Mouse (Mus musculus) intestine, embryonic 16.5 days (tissue): ENCODE results near the gene Nudcd3. TPM values are rescaled to one million over a fixed set of nuclear protein-coding genes. Genes with fewer than 3 reads are reported as not detected.

Source experiments
- ATAC-seq: fragments of 200-750 bp; cut with Nextera tagmentation; 2 replicates; pipeline ENCODE4 v1.8.0; 2017; ENCODE audit warnings: moderate TSS enrichment, moderate library complexity
- H3K27ac ChIP-seq: fragments of 300-500 bp; sonication (generic); 2 replicates; pipeline ENCODE4 v1.5.1; 2014; ENCODE audit warnings: mild to moderate bottlenecking, low read length
- H3K27me3 ChIP-seq: fragments of 300-500 bp; sonication (generic); replicated peaks from 2 replicates; pipeline ENCODE4 v1.6.1; 2014; ENCODE audit warnings: low read length, control low read depth, mixed read lengths; ENCODE audit not compliant: control insufficient read depth, insufficient read depth
- H3K36me3 ChIP-seq: fragments of 300-500 bp; sonication (generic); 2 replicates; pipeline ENCODE4 v1.6.1; 2014; ENCODE audit warnings: low read length, control low read depth; ENCODE audit not compliant: control insufficient read depth, insufficient read depth
- H3K4me1 ChIP-seq: fragments of 300-500 bp; sonication (generic); 2 replicates; pipeline ENCODE4 v1.6.1; 2014; ENCODE audit warnings: low read length, control low read depth, mixed read lengths; ENCODE audit not compliant: control insufficient read depth, insufficient read depth
- H3K4me2 ChIP-seq: fragments of 300-500 bp; sonication (generic); 2 replicates; pipeline ENCODE4 v1.6.1; 2014; ENCODE audit warnings: low read depth, low read length, control low read depth
- H3K4me3 ChIP-seq: fragments of 300-500 bp; sonication (generic); 2 replicates; pipeline ENCODE4 v1.5.1; 2014; ENCODE audit warnings: mild to moderate bottlenecking, low read length
- H3K9ac ChIP-seq: fragments of 300-500 bp; sonication (generic); 2 replicates; pipeline ENCODE4 v1.6.1; 2014; ENCODE audit warnings: low read depth, low read length
- H3K9me3 ChIP-seq: fragments of 300-500 bp; sonication (generic); 2 replicates; pipeline ENCODE4 v1.6.1; 2016; ENCODE audit warnings: low read length, control low read depth; ENCODE audit not compliant: control insufficient read depth
- WGBS: fragments of 180-500 bp; shearing (Covaris S2); extraction: QIAGEN DNeasy Blood & Tissue Kit; methylation state at CpG from one replicate; pipeline ENCODE4 v1.1.7; 2014; 5-methylcytosine and 5-hydroxymethylcytosine counted together
- polyA plus RNA-seq: library from polyadenylated mRNA; unstranded; fragments of >200 nt; fragmentation: Nextera tagmentation; extraction: Ambion mirVana; gene quantifications from 2 replicates; pipeline ENCODE4 v1.2.1, GENCODE M21; 2015

Gene Nudcd3
- polyA plus RNA-seq, 1 experiment from 2014 or later, result 33.3 TPM

DNA sequence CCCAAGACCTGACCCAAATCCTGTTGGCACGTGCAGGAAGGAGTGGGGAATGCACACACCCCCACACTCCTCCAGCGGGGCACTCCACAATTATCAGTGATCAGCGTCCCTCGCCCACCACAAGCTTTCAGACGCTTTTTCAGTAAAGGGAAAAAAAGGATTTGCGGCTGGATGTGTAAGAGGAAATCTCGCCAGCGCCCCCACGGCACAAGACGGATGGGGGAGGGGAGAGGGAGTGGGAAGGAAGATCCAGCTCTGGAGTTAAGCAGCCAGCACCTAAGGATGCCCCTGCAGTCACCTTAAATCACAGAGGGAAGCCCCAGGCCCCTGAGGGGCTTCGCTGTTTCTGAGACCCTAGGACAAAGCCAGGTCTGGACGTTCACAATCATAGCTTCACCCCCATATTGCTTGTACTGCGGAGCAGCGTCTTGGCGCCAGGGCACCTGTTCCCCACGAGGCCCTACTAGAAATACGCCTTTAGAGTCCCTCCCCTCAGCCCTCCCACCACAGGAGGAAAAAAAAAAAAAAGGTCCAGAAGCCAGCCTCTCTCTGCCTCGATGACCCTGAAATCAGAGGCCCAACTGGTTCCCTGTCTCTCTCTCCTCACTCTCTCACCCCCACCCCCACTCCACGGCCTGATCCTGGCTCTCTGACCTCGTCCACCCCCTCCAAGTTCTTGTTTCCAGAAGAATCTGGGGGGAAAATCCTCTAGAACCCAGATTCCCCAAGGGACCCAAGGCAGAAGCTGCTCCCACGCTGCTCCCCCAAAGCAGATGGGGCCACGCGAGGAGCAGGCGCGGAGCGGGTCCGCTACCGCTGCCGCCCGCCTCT lies 135.8 kb downstream of the Nudcd3 start:
- Histone ChIP-seq H3K4me1 (peaks cover 8% of the 10 kb centered on the region; the same call in 1 of the 2 replicates), H3K9me3 (no peaks in the 10 kb centered on the region), H3K36me3 (no peaks in the 10 kb centered on the region), H3K27me3 (peaks cover 70% of the 10 kb centered on the region), H3K4me3 (peak overlapping the region; percentile 54), H3K4me2 (peak overlapping the region; percentile 66), H3K27ac (no peak overlapping the region), H3K9ac (peak overlapping the region; percentile 55)
- ATAC-seq, result no peak
- WGBS, result 3% methylated on average over 30 of the region's 30 CpGs

DNA sequence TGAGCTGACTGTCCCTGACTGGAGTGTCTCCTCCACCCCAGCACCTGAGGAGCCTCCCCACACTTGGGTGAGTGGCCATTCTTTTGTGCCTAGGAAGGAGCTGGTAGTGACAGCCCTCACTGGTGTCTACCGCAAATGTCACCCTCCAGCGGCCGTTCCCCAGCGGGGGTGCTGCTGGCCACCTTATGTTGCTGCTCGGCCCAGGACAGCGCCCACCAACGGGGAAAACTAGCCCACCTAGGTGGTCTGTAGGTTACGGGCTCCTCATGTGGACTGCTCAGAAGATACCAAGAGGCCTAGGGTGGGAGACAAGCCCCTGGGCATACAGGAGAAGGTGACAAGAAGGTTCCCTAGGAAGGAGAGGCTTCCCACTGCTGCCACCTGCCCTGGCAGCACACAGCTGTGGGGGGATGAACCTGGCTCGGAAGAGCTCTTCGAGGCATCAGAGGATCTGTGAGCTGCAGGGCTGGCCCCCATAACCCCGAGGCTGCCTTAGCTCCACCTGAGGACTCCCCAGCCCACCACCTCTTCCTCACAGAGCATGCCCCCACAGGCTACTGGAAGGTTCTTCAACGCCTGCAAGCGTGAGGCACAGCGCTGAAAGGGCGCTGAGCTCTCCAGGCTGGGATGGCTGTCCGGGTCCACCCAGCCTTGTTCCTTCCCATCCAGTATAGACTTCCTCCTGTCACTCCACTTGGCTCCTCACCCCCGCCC lies 136.6 kb downstream of the Nudcd3 start:
- Histone ChIP-seq H3K27ac (no peak overlapping the region), H3K9ac (no peak overlapping the region), H3K4me2 (no peak overlapping the region), H3K4me3 (no peak overlapping the region), H3K36me3 (no peaks in the 10 kb centered on the region), H3K9me3 (no peaks in the 10 kb centered on the region), H3K4me1 (peaks cover 8% of the 10 kb centered on the region; the same call in 1 of the 2 replicates), H3K27me3 (peaks cover 63% of the 10 kb centered on the region)
- whole genome bisulfite sequencing, result 45% methylated on average over 17 of the region's 17 CpGs
- no peak for ATAC-seq

DNA sequence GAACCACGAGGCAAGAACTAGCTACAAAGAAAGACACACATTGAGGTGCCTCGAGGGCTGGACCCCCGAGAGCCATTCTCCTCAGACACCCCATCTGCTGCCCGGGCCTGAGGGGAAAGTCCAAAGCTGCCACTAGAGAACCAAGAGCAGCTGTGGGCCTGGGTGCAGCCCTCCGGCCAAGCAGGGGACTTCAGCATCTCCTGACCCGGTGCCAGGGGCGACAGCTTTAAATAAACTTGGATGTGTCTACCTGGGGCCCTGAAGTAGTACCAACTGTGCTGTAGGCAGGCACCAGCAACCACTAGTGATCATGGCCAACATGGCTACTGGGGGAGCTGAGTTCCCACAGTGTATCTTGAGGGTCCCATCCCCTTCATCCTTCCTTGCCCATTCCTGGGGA lies 137.2 kb downstream of the Nudcd3 start:
- H3K27me3 ChIP-seq, result peaks cover 57% of the 10 kb centered on the region
- H3K4me1 ChIP-seq, result peaks cover 5% of the 10 kb centered on the region; the same call in 1 of the 2 replicates
- no peak for ATAC-seq
- WGBS, result 82% methylated on average over 7 of the region's 7 CpGs
- no peaks in the 10 kb centered on the region for H3K9me3 ChIP-seq
- H3K4me2 ChIP-seq, result no peak overlapping the region
- no peak overlapping the region for H3K4me3 ChIP-seq
- no peak overlapping the region for H3K9ac ChIP-seq
- H3K36me3 ChIP-seq, result no peaks in the 10 kb centered on the region
- H3K27ac ChIP-seq, result no peak overlapping the region

DNA sequence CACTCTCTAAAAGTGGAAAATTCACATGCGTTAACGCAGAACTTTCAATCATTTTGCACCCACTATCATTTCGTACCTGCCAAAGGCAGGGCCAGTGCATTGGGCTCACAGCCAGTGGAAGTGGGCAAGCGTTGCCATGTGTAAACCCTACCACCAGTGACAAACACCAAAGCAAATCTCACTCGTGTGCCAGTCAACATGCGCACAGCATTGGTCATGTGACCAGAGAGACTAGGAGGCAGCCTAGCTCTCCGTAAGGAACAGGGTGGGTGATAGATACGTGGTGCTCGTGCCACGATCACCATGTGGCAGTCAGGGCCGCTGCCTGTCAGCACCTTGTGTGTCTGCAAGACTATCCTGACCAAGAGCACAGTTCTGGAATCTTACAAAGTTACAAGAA lies 137.9 kb downstream of the Nudcd3 start:
- whole genome bisulfite sequencing, result 87% methylated on average over 11 of the region's 11 CpGs
- Histone ChIP-seq H3K4me3 (no peak overlapping the region), H3K27me3 (peaks cover 50% of the 10 kb centered on the region), H3K4me1 (peaks cover 5% of the 10 kb centered on the region; the same call in 1 of the 2 replicates), H3K27ac (no peak overlapping the region), H3K9ac (no peak overlapping the region), H3K9me3 (no peaks in the 10 kb centered on the region), H3K4me2 (no peak overlapping the region), H3K36me3 (no peaks in the 10 kb centered on the region)
- ATAC-seq, result no peak

DNA sequence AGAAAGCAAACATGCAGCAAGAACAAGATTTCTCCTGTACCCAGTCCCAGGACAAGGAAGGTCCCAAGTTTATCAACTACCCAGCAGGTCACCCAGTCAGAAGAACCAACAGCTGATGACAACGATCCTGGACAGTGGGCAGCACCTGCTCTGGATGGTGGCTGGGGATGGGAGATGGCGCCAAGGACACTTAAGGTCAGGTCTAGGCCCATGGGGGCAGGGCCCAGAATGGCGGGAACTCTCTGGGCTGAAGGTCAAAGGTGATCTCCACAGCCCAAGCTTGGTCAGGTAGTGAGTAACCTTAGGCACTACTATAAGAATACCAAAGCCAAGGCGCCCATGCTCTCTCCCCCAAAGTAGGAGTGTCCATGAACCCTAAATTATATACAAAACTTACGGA lies 138.3 kb downstream of the Nudcd3 start:
- ATAC-seq, result no peak
- no peaks in the 10 kb centered on the region for H3K9me3 ChIP-seq
- WGBS, result 83% methylated on average over 5 of the region's 5 CpGs
- no peak overlapping the region for H3K27ac ChIP-seq
- H3K4me3 ChIP-seq, result no peak overlapping the region
- H3K4me2 ChIP-seq, result no peak overlapping the region
- peaks cover 5% of the 10 kb centered on the region; the same call in 1 of the 2 replicates for H3K4me1 ChIP-seq
- H3K36me3 ChIP-seq, result no peaks in the 10 kb centered on the region
- no peak overlapping the region for H3K9ac ChIP-seq
- peaks cover 46% of the 10 kb centered on the region for H3K27me3 ChIP-seq

DNA sequence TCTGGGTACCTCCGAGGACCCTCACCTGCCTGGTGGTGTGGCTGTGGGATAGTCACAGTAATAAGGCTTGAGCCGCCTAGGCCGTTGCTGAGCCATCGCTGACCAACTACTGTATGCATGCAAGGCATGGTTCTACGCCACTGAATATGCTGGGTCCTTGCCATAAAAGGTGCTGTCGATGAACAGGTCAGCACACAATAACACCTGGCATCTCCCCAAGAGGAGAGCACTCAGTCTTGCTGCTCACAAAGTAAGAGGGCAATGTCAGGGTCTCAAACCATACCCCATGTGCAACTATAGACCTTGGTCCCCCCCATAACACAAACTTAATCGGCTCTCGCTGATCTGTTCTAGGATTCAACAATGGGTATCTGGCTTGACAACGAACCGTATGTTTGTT lies 141.1 kb downstream of the Nudcd3 start:
- no peak for ATAC-seq
- H3K27me3 ChIP-seq, result peaks cover 18% of the 10 kb centered on the region
- no peak overlapping the region for H3K4me3 ChIP-seq
- no peaks in the 10 kb centered on the region for H3K9me3 ChIP-seq
- H3K4me2 ChIP-seq, result no peak overlapping the region
- no peak overlapping the region for H3K9ac ChIP-seq
- WGBS, result 90% methylated on average over 10 of the region's 10 CpGs
- no peaks in the 10 kb centered on the region for H3K4me1 ChIP-seq
- no peak overlapping the region for H3K27ac ChIP-seq
- H3K36me3 ChIP-seq, result no peaks in the 10 kb centered on the region

Other genes starting within 250 kb of the Nudcd3 start
- gene Ykt6, start 244.7 kb downstream of the Nudcd3 start, polyA plus RNA-seq, result 57.7 and 58.6 TPM in 2 replicates
- 5.8 and 6.8 TPM in 2 replicates for gene Camk2b, start 134.1 kb downstream of the Nudcd3 start, polyA plus RNA-seq
- 0.45 and 0.62 TPM in 2 replicates for gene A730071L15Rik, start 386 bp downstream of the Nudcd3 start, polyA plus RNA-seq
- 26.5 and 43.4 TPM in 2 replicates for gene Npc1l1, start 29.7 kb upstream of the Nudcd3 start, polyA plus RNA-seq
- 100 and 110 TPM in 2 replicates for gene Ddx56, start 67.4 kb upstream of the Nudcd3 start, polyA plus RNA-seq
- 165 and 177 TPM in 2 replicates for gene Tmed4, start 74.5 kb upstream of the Nudcd3 start, polyA plus RNA-seq
- 171 and 189 TPM in 2 replicates for gene Ogdh, start 91.2 kb upstream of the Nudcd3 start, polyA plus RNA-seq
- gene Zmiz2, start 188.7 kb upstream of the Nudcd3 start, polyA plus RNA-seq, result 9.2 and 9.3 TPM in 2 replicates
- gene Ppia, start 215.0 kb upstream of the Nudcd3 start, polyA plus RNA-seq, result 5,222 and 5,444 TPM in 2 replicates
- gene H2afv, start 244.0 kb upstream of the Nudcd3 start, polyA plus RNA-seq, result 393 and 415 TPM in 2 replicates